Mouse (Mus musculus) thymus, adult 18-20 months (tissue): ENCODE data around the gene Aldh8a1.
A peak's percentile ranks its signal among the peaks of the same experiment; 100 is the strongest.

Experiments used
- DNase-seq, 2 experiments: peaks; one replicate each; pipeline ENCODE4 v3.0.0; 2022; ENCODE audit warnings: mixed read lengths in 2 of 2

The Aldh8a1 gene

DNA sequence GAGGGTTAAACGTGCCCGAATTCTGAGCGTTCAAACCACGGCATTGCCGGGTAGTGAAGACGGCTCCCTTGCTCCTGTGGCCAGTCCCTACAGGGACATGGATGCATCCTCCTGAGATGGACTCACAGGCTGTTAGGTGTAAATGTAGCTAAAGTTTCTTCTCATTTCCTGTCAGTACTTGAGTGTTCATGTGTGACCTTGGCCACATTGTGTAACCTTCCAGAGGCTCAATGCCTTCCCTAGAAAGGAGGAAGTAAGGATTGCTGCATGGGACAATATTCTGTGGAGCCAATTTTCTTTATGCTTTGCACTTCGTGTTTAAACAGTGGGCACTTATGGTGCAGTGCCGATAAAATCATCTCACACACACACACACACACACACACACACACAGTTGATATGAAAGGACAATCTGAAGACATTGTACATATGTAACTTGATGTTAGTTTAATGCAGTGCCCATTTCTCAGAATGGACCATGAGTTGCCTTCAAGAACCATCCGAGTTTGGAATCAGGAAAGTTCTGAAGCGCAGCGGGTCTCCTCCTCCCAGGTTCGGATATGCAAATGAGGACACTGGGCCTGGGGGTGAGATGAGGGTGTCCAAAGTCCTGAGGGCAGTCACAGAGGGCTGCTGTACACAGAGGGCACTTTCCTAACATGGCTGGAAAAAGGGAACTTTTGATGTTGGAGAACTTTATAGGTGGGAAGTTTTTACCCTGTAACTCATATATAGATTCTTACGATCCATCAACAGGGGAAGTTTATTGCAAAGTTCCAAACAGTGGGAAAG, at the start of gene Aldh8a1:
Gene Aldh8a1, plus strand, starts transcription at position 610 of the 792 bp plus-strand sequence.
- no peak for DNase-seq

DNA sequence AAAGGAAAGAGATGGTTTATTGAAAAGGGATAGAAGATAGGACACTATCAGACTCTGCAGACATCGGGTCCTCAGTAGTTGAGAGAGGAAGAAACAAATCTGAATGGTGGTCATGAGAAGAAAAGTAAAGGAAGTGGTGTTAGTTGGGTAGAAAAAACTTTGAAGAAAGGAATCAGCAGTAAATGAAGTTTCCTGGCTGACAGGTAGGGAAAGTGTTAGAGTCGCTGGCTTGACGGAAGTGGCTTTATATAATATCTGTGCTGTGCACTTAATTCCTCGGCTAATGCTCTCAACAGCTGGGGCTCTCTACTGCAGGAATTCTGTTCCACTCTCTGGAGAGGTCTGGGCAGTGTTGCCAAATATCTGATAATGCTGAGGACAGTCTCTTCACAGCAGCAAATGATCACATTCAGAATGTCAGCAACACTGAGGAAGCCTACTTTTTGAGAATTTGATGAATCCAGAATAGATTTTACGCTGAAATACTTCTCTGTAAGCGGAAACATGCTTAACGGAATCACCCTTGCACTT, 49.4 kb upstream of the Aldh8a1 start:
- no peak for DNase-seq

DNA sequence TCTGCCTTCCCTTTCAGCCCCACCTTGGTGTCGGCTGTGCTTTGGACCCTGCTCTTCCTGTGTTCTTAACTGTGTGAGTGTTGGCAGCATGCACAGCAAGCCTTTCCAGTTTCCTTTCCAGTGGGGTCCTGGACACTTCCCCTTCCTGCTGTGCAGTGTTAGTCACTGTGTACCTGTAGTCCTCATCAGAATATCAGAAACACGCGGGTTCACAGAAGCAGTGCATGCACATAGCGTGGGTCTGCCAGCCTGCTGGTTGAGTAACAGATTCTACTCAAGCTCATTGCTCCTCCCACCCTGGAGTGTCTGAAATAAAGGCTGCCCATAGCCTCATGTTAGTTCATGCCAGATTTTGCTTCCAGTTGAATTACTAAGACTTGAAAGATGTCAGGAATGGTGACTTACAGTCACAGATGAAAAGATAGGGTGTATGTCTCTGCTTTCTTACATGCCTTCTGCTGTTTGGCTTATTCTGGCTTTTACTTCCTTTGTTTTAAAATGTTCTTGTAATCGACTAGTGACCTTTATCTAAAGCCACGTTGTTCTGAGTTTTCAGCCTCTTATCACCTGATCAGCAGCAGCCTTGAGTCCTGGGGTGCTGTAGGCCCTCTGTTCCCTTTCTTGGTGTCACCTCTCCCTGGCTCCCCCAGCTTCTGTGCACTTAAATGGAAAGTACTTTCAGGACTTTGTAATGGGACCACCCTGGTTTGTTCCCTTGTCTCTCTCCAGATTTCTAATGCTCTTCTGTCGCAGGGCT, 42.6 kb upstream of the Aldh8a1 start:
- no peak for DNase-seq

DNA sequence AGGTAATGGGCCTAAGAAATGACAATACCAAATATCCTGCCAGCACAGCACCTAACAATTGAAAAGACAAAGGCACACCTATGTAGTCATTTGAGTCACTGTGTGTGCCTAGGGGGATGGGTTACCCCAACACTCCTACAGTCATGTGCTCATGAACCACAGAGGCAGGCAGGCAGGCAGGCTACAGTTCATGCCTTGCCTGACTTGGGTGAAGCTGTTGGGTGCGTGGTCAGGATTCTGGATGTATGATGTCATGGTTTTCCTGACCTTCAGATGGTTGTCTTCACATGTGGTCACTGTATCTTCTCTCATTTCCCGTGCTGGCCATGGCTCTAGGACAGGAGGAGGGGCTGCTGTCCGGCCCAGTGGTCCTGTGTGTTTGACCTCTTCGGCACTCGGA, 41.6 kb upstream of the Aldh8a1 start:
- no peak for DNase-seq

DNA sequence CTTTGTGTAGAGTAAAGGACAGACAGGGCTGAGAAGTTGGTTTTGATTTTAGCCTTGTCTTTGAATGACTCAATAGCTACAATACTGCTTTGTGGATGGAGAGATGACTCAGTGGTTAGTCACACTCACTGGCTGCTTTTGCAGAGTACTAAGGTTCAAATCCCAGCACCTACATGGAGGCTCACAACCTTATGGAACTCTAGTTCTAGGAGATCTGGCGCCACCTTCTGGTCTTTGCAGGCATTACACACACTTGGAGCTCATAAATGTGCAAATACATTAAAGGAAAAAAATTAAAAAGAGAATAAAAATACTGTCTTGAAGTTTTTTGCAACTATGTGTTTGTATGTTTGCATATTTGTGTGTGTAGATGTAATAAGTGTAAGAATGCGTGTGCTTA, 39.9 kb upstream of the Aldh8a1 start:
- peak; percentile 18 to 42 for DNase-seq

DNA sequence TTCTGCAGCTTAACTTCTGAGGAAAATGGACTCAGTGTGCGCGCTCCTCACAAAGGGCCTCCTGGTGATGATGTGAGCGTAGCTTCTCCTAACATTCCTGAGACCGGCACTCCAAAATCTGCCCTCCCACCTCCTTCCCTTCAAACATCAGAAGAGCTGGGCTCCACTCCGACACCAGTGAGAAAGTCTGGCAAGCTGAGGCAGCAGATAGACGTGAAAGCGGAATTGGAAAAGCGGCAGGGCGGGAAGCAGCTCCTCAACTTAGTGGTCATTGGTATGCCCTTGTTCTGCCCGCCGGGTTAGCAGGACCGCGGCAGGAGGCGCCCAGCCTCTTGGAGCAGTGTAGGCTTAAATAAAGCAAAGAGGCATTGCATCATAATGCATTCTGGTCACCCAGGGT, 35.4 kb upstream of the Aldh8a1 start:
- no peak for DNase-seq

DNA sequence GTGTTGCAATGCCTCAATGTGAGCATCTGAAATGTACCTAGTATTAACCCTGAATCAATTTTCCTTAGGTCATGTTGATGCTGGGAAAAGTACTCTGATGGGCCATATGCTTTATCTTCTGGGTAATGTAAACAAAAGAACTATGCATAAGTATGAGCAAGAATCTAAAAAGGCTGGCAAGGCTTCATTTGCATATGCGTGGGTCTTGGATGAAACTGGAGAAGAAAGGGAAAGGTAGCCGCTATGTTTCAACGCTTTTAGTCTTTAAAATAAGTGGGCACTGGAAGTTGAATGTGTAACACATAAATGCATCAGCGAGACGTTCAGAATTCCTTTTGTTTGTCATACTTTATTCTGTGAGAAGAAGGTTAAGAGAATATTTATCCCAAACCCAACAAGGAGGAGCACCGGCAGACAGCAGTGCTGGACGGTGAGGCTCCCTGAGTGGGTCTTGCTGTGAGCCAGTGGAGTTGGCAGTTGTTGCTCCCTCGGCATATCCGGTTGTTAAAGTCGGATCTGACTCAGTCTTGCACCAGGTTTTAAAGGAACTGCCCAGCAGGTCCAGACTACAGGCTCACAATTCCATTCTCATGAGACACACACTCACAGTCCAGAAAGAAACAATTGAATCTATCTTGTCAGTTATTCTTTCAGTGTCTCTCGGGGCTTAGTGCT, 34.6 kb upstream of the Aldh8a1 start:
- DNase-seq = no peak

DNA sequence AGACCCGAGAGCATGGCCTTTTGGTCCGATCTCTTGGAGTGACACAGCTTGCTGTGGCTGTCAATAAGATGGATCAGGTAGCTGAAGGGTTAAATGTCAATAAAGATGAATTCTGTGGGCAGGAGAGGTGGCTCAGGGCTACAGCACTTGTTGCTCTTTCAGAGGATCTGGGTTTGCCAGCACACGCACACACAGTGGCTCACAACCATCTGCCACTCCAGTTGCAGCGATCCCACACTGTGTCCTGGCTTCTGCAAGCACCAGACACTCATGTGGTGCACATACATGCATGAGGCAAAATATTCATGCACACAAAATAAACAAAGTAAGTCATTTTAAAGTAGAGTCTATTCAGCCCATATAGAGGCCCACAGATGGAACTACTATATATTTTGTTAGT, 29.8 kb upstream of the Aldh8a1 start:
- DNase-seq = no peak

DNA sequence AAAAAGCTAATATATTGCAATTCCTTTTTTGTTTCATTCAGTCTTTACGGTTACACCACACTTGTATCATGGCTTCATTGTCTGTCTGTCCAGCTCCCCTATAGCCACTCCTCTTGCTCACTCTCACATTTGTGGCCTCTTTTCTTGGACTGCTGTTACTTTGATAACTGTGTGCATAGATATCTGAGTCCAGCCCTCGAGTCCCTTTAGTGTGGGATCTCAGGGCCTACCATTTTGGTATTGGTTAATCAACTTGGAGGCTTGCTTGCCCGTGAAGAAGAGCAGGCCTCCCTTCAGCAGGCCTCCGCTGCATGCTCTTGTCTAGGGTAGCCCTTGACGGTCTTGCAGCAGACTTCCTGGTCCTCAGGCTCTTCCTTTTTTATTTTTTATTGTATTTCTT, 27.6 kb upstream of the Aldh8a1 start:
- DNase-seq = no peak

DNA sequence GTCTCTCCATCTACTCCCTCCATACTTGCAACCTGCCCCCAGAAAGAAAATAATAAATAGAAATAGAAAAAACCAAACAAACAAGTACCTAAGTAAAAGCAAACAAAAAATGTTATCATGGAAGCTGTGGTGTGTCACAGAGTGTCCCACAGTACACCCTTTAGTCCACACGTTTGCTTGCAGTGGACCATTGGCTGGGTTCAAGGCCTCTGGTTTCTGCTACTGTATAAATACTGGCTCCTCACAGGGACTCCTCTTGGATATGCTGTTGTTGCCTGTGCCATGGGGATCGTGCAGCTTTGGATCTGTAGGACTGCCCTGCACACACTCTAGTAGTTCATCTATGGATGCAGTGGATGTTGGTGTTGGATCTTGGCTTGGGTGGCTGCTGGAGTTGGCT, 27.1 kb upstream of the Aldh8a1 start:
- DNase-seq = no peak

DNA sequence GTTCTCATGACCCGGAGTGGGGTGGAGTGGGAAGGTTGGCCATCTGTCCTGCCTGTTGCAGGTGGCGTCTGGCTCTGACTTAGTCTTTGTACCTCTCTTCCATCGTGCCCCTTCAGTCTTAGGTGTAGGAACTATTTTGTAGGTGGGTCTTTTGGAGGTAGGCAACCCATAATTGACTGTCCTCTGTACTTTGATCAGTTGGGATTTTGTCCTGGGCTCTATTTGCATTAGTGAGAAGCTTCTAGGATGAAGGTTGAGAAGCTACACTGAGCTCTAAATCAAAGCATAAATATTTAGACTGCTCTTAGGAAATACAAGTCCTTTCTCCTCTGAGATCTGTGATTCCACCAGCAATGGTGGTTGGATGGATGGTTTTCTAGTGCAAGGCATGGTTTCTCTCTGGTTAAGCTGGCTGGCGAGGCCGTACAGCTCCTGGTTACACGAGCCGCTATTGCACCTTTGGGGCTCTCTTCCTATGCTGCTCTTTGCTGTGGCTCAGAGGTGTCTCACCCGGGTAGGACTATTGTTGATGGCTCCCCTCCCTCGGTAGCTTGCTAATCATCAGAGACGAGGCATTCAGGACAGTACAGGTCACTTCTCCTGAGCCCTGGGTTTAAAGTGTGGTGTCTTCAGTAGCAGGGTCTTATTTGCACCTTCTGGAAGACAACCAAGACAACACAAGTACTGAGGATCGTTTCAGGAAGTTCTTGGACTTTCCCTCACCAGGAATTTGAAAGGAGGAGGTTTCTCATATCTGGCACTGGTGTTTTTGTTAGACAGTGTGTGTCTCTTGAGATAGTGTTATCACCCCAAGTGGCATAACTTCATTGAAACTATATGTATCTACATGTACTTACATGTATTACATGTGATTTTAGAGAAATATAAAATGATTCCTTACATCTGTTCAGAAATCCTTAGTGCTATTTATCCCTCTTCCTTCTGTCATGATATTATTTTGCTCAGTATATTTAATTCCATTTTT, 26.3 kb upstream of the Aldh8a1 start:
- DNase-seq = no peak

DNA sequence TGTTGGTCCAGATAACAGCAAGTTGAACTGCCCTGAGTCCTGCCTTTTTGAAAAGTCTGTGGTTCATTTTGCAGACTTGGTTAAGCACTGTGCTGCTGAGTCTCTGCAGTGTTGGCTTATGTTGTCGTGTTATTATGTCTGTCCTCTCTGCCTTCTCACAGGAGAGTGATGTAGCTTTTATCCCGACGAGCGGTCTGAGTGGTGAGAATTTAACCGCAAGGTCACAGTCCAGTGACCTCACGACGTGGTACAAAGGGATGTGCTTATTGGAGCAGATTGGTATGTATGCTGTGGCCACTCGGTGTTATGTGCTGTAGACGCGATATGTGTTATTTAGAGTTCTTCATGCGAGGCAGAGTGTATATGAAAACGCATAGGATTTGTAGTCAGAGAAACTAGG, 25.3 kb upstream of the Aldh8a1 start:
- DNase-seq = no peak

DNA sequence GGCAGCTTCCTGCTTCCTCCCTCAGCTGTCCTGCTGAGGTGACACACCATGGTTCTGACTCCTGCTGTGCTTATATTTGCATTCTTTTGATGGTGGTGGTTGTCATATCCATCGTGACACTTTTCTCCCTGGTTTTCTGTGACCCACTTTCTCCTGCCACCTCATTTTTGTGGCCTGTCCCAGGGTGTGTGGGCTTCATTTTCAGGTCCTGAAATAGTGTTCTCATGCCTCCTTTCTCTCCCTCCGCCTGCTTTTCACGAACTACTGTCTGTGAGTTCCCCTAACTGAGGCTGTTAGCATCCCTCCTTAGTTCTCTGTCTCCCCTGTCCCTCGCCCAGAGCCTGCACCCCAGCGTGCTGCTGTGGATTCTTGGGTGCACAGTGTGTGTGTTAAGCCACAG, 23.2 kb upstream of the Aldh8a1 start:
- no peak for DNase-seq

DNA sequence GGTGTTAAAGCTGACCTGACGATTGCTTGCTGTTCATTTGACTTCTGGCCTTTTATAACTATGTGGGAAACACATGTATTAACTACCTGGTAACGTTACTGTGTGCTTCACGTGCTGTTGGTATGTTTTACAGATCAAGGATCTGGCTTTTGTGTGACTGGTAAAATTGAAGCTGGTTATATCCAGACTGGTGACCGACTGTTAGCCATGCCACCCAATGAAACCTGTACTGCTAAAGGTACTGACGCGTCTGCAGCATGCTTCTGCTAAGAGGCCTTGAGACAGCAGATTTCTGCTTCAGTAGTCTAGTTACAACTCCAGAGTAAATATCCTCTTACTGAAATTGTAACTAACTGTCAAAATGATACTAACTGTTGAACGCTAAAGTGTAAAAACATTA, 22.6 kb upstream of the Aldh8a1 start:
- no peak for DNase-seq

DNA sequence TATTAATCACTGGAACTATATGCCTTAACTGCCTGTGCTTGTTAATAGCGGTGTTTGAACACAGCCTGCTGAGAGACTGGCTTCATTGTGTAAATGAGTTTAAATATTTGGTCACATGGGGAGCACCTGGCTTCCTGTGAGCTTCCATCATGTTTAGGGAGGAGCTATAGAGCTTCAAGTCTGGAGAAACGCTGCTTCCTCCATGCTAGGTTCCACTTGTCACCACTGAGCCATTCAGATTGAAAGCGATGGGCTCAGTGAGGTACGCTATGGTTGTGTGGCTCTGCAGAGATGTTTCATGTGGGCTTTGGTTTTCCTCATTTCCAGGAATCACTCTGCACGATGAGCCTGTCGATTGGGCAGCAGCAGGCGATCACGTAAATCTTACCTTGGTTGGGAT, 19.1 kb upstream of the Aldh8a1 start:
- no peak for DNase-seq

DNA sequence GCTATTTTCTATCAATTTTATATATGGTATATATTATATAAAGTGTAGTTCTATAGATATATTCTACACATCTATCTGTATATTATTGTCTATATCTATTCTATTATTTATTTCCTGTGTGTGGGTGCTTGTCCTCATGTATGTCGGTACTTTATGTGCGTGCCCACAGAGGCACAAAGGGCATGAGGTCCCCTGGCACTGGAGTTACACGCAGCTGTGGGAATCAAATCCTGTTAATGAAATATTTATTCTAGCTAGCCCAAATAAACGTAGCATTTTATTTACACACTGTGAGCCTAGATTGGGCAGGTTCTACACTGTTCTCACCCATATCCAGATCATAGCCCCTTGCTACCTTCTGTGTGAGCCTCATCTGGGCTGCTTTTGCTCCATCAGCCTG, 18.0 kb upstream of the Aldh8a1 start:
- no peak for DNase-seq

DNA sequence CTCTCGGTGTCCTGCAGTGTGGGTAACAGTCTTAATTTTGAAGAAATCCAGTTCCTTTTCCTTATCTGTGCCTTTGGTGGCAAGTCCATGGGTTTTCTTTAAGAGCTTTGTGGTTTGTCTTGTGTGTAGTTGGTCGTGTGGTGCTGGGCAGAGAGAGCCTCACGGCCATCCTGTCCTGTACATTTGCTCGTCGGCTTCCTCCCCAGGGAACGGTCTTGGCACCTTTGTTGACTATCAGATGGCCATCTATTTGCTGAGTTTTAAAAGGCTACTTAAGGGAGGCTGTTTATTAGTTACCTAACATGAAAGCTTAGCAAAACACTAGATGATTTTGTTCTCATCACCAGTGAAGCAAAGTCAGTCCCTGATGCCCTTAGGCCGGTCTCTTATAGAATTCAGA, 15.2 kb upstream of the Aldh8a1 start:
- no peak for DNase-seq

DNA sequence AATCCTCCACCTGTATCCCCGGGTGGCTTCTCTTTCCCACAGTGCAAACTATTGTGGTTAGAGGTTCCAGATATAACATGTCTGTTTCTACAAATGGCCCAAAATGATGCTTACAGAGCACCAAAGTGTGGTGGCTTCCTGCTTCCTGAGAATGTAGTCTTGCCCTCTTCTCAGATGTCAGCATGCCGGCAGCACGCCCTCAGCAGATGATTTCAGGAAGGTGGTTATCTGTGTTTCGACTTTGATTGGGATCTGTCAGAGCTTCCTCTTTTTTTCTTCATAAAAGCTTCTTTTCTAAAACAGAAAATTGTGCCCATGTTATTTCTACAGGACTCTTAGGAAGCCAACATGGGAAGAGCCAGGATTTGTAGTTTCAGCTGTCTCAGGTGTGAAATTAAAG, 13.8 kb upstream of the Aldh8a1 start:
- no peak for DNase-seq

DNA sequence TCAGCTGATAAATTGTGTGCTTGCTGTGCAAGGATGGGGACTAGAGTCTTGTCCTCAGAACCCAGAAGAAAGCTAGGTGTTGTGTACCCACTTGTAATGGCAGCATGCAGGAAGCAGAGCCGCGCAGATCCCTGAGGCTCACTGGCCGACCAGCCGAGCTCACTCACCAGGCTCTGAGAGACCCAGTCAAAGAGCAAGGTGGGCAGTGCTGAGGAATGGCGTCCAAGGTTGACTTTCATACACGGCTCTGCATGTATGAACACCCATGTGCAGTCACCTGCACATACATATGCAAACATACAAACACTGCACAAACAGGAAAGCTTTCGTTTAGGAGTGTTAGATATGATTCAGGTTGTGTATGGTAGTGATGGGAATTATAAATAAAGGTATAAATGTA, 12.1 kb upstream of the Aldh8a1 start:
- no peak for DNase-seq

DNA sequence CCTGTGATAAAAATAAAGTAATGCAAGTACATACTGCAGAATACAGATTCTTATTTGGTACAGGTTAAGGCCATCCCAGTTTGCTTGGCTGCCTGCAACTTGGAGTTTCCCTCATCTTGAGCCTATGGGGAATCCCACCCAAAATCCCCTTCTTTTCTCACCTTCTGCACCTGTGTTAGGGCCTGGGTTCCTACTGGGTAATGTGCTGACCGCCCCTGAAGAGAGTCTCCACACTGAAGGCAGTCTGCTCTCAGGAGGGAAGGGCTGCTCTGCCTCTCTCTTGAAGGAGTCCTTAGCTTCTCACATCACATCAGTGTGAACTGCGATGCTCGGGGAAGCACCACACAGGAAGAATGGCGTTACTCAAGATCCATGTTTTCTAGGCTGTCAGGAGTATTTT, 11.2 kb upstream of the Aldh8a1 start:
- DNase-seq = no peak

DNA sequence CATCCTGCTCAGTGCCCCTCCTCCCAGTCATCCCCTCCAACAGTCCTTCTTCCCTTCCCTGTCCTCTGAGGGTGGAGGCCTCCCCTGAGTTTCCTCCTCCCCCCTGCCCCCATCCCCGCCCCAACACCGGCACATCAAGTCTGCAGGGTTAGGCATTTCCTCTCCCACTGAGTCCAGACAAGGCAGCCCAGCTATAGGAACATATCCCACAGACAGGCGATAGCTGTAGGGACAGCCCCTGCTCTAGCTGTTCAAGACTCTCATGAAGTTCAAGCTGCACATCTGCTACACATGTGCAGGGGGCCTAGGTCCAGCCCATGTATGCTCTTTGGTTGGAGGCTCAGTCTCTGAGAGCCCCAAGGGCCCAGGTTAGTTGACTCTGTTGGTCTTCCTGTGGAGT, 10.6 kb upstream of the Aldh8a1 start:
- DNase-seq = no peak

DNA sequence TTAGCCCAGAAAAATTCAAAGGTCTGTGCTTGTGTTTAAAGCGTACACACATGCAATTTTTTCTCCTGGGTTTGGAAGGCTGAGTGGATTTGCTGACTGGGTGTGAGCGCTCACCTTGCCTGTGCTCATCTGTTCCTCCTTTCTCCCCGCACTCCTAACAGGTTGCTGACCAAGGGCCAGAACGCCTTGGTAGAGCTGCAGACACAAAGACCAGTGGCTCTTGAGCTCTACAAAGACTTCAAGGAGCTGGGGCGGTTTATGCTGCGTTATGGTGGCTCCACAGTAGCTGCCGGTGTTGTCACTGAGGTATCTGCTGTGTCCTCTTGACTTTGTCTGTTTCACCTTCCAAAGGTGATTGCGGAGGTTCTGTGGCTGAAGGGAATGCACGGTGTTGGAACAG, 9.6 kb upstream of the Aldh8a1 start:
- no peak for DNase-seq
